Mouse (Mus musculus) forebrain, embryonic 14.5 days (tissue): ENCODE data around the gene Tgfb1. TPM values are rescaled to one million over a fixed set of nuclear protein-coding genes. Genes with fewer than 3 reads are reported as not detected.
A peak's percentile ranks its signal among the peaks of the same experiment; 100 is the strongest.

Experiments
- ATAC-seq: fragments of 200-750 bp; cut with Nextera tagmentation; 2 replicates; pipeline ENCODE4 v1.8.0; 2017; ENCODE audit warnings: mild to moderate bottlenecking, moderate library complexity
- DNase-seq: peaks from one replicate; pipeline ENCODE4 v3.0.0-alpha.2; 2015; ENCODE audit warnings: low spot score
- H3K27ac ChIP-seq: fragments of 300-500 bp; sonication (generic); 2 replicates; pipeline ENCODE4 v1.5.1; 2014; ENCODE audit warnings: low read depth, mild to moderate bottlenecking, control low read depth, low read length, moderate library complexity
- H3K27me3 ChIP-seq: fragments of 300-500 bp; sonication (generic); replicated peaks from 2 replicates; pipeline ENCODE4 v1.6.1; 2014; ENCODE audit warnings: low read length, control low read depth, mixed read lengths; ENCODE audit not compliant: control insufficient read depth, insufficient read depth
- H3K36me3 ChIP-seq: fragments of 300-500 bp; sonication (generic); 2 replicates; pipeline ENCODE4 v1.6.1; 2014; ENCODE audit warnings: low read length, control low read depth; ENCODE audit not compliant: control insufficient read depth, insufficient read depth
- H3K4me1 ChIP-seq: fragments of 300-500 bp; sonication (generic); 2 replicates; pipeline ENCODE4 v1.6.1; 2014; ENCODE audit warnings: antibody characterized with exemption, low read length, control low read depth; ENCODE audit not compliant: control insufficient read depth, insufficient read depth
- H3K4me2 ChIP-seq: fragments of 300-500 bp; sonication (generic); 2 replicates; pipeline ENCODE4 v1.6.1; 2014; ENCODE audit warnings: mild to moderate bottlenecking, control low read depth, low read length
- H3K4me3 ChIP-seq: fragments of 300-500 bp; sonication (generic); 2 replicates; pipeline ENCODE4 v1.5.1; 2014; ENCODE audit warnings: low read depth, low read length, control low read depth
- H3K9ac ChIP-seq: fragments of 300-500 bp; sonication (generic); 2 replicates; pipeline ENCODE4 v1.6.1; 2014; ENCODE audit warnings: mild to moderate bottlenecking, low read length, control low read depth, moderate library complexity
- H3K9me3 ChIP-seq: fragments of 300-500 bp; sonication (generic); replicated peaks from 2 replicates; pipeline ENCODE4 v1.6.1; 2016; ENCODE audit warnings: low read length, control low read depth, mixed read lengths; ENCODE audit not compliant: control insufficient read depth
- WGBS: fragments of 180-500 bp; shearing (Covaris S2); extraction: QIAGEN DNeasy Blood & Tissue Kit; methylation state at CpG from one replicate; pipeline ENCODE4 v1.1.7; 2014; 5-methylcytosine and 5-hydroxymethylcytosine counted together
- polyA plus RNA-seq: library from polyadenylated mRNA; unstranded; fragments of >200 nt; fragmentation: Nextera tagmentation; extraction: Ambion mirVana; gene quantifications from 2 replicates; pipeline ENCODE4 v1.2.1, GENCODE M21; 2014

Gene Tgfb1
- polyA plus RNA-seq, 1 experiment from 2014 or later: 0.61 TPM

- Histone ChIP-seq H3K4me2 (no peak overlapping the region), H3K9ac (no peak overlapping the region), H3K4me1 (0 out of 2 replicates have a peak, but pooled peaks cover 6% of the 10 kb centered on the region), H3K36me3 (no peaks in the 10 kb centered on the region), H3K27ac (no peak overlapping the region), H3K4me3 (no peak overlapping the region), H3K9me3 (no peaks in the 10 kb centered on the region), H3K27me3 (peaks cover 9% of the 10 kb centered on the region; the same call in 1 of the 2 replicates)
- no peak for ATAC-seq
- WGBS: 56% methylated on average over 6 of the region's 6 CpGs
- DNase-seq: no peak
Measured at GRCm38 (mm10) chr7:25705801-25706251, 19.0 kb downstream of the Tgfb1 start.

- Histone ChIP-seq H3K4me1 (0 out of 2 replicates have a peak, but pooled peaks cover 6% of the 10 kb centered on the region), H3K4me3 (no peak overlapping the region), H3K27ac (no peak overlapping the region), H3K27me3 (peaks cover 9% of the 10 kb centered on the region; the same call in 1 of the 2 replicates), H3K36me3 (no peaks in the 10 kb centered on the region), H3K9ac (no peak overlapping the region), H3K9me3 (no peaks in the 10 kb centered on the region), H3K4me2 (no peak overlapping the region)
- 69% methylated on average over 7 of the region's 7 CpGs for WGBS
- DNase-seq: no peak
- no peak for ATAC-seq
Measured at GRCm38 (mm10) chr7:25706578-25707170, 19.9 kb downstream of the Tgfb1 start.

- H3K27me3 ChIP-seq: peaks cover 9% of the 10 kb centered on the region; the same call in 1 of the 2 replicates
- H3K36me3 ChIP-seq: peaks cover 8% of the 10 kb centered on the region
- H3K4me1 ChIP-seq: 0 out of 2 replicates have a peak, but pooled peaks cover 6% of the 10 kb centered on the region
- H3K27ac ChIP-seq: no peak overlapping the region
- H3K4me3 ChIP-seq: no peak overlapping the region
- no peak overlapping the region for H3K9ac ChIP-seq
- no peak overlapping the region for H3K4me2 ChIP-seq
- DNase-seq: no peak
- no peaks in the 10 kb centered on the region for H3K9me3 ChIP-seq
- 81% methylated on average over 15 of the region's 15 CpGs for WGBS
- ATAC-seq: no peak
Measured at GRCm38 (mm10) chr7:25707581-25708292, 20.9 kb downstream of the Tgfb1 start.

DNA sequence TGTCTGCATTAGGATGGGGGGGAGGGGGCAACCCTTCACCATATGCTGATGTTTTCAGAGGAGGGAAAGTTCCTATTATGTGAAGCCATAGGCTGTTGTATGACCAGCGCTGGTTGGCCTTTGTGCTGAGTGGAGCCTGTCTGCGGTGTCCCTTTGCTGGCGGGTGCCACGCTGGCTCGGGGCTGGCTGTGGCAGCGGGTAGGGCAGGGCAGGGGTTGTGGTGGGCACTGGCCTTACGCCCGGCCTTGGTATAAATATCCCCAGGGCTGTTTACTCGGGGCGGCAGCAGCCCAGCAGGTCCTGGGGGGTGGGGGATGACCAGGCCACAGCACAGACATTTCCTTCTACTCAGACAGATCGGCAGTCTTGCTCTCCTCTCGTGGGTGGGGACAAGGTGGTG lies 23.2 kb downstream of the Tgfb1 start:
- Histone ChIP-seq H3K4me1 (0 out of 2 replicates have a peak, but pooled peaks cover 3% of the 10 kb centered on the region), H3K9ac (peak overlapping the region; percentile 41), H3K4me2 (no peak overlapping the region), H3K4me3 (no peak overlapping the region), H3K36me3 (peaks cover 30% of the 10 kb centered on the region), H3K27me3 (no peaks in the 10 kb centered on the region), H3K9me3 (no peaks in the 10 kb centered on the region), H3K27ac (no peak overlapping the region)
- no peak for DNase-seq
- 11% methylated on average over 12 of the region's 12 CpGs for WGBS
- ATAC-seq: 0 out of 2 replicates have a peak, but pooled peaks have one; percentile 24

- no peak overlapping the region for H3K4me2 ChIP-seq
Measured at GRCm38 (mm10) chr7:25710519-25711130, 23.8 kb downstream of the Tgfb1 start.

GRCm38 (mm10) chr7:25711165-25711564 lies 24.4 kb downstream of the Tgfb1 start:
- H3K4me2 ChIP-seq: no peak overlapping the region
- no peaks in the 10 kb centered on the region for H3K27me3 ChIP-seq
- 69% methylated on average over 5 of the region's 5 CpGs for WGBS
- no peak overlapping the region for H3K4me3 ChIP-seq
- DNase-seq: no peak
- H3K4me1 ChIP-seq: 0 out of 2 replicates have a peak, but pooled peaks cover 3% of the 10 kb centered on the region
- H3K36me3 ChIP-seq: peaks cover 42% of the 10 kb centered on the region
- H3K9ac ChIP-seq: no peak overlapping the region
- H3K27ac ChIP-seq: no peak overlapping the region
- ATAC-seq: no peak
- no peaks in the 10 kb centered on the region for H3K9me3 ChIP-seq

More at GRCm38 (mm10) chr7:25710519-25711130, 23.8 kb downstream of the Tgfb1 start:
- DNase-seq: no peak
- peaks cover 37% of the 10 kb centered on the region for H3K36me3 ChIP-seq
- ATAC-seq: peak; percentile 40
- H3K9me3 ChIP-seq: no peaks in the 10 kb centered on the region
- H3K4me3 ChIP-seq: no peak overlapping the region
- WGBS: 9% methylated on average over 7 of the region's 7 CpGs
- 0 out of 2 replicates have a peak, but pooled peaks cover 3% of the 10 kb centered on the region for H3K4me1 ChIP-seq
- peak overlapping the region; percentile 41 for H3K9ac ChIP-seq
- H3K27ac ChIP-seq: no peak overlapping the region
- no peaks in the 10 kb centered on the region for H3K27me3 ChIP-seq

DNA sequence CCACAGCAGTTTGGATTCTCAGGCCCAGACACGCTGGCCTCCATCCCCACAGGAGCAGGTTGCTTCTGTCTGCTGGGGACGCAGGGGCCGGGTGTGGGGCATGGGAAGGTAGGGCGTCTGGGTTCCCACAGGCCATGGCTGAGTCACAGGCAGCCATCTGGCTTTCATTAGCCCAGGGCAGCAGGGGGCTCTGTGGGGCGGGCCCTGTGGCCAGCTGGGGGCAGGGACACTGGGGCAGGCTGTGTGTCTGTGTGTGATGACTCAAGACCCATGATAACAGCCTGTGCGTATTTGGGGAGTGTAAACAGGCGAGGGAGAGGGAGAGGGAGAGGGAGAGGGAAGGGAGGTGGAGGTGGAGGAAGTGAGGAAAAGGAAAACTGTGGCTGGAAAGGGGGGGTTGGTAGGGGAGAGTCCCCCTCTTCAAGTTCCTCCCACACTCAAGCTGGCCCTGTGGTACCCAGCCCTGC lies 25.0 kb downstream of the Tgfb1 start:
- H3K9ac ChIP-seq: no peak overlapping the region
- ATAC-seq (no peak), DNase-seq (no peak)

DNA sequence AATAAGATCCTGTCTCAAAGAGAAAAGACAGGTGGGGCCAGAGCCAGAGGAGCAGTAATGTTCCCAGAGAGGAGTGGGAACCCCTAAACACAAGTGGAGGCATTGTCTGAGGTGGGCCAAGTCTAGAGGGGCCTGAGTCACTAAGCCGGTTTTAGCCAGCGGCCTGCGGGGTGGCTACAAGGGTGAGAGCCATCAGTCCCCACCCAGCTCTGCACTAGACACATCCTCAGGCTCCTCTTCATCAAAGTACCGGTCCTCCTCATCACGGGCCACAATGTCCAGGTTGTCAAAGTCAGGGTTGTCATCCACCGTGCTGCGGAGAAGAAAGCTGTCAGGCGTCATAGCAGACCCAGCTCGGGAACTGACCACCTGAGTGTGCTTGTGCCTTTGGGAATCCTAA lies 26.0 kb downstream of the Tgfb1 start:
- no peaks in the 10 kb centered on the region for H3K9me3 ChIP-seq
- H3K9ac ChIP-seq: no peak overlapping the region
- 92% methylated on average over 9 of the region's 9 CpGs for WGBS
- H3K4me2 ChIP-seq: no peak overlapping the region
- DNase-seq: no peak
- H3K36me3 ChIP-seq: peaks cover 49% of the 10 kb centered on the region
- H3K27ac ChIP-seq: no peak overlapping the region
- H3K4me3 ChIP-seq: no peak overlapping the region
- peaks cover 3% of the 10 kb centered on the region; the same call in 1 of the 2 replicates for H3K4me1 ChIP-seq
- ATAC-seq: no peak
- no peaks in the 10 kb centered on the region for H3K27me3 ChIP-seq

More for the DNA sequence above, 25.0 kb downstream of the Tgfb1 start:
- H3K27ac ChIP-seq: no peak overlapping the region
- H3K27me3 ChIP-seq: no peaks in the 10 kb centered on the region
- H3K9me3 ChIP-seq: no peaks in the 10 kb centered on the region
- H3K4me2 ChIP-seq: no peak overlapping the region
- 0 out of 2 replicates have a peak, but pooled peaks cover 3% of the 10 kb centered on the region for H3K4me1 ChIP-seq
- H3K4me3 ChIP-seq: no peak overlapping the region
- peaks cover 47% of the 10 kb centered on the region for H3K36me3 ChIP-seq
- WGBS: 49% methylated on average over 7 of the region's 7 CpGs
